Mouse (Mus musculus): Measurements from ENCODE around the gene Zfp423.

GRCm38 (mm10) chr8:87974122-87974758, 14.8 kb upstream of the Zfp423 start:
- TF ChIP-seq CTCF (IDR thresholded peaks at IDR 0.05; ENCODE audit: insufficient read depth, low read length) (no peak), POLR2A (IDR thresholded peaks at IDR 0.05; ENCODE audit: borderline replicate concordance, extremely low read depth, low read depth, low read length) (no peak)
